Mouse (Mus musculus) heart, embryonic 16.5 days (tissue): Measurements from ENCODE around the gene Slc22a17. TPM values are rescaled to one million over a fixed set of nuclear protein-coding genes. Genes with fewer than 3 reads are reported as not detected.
A peak's percentile ranks its signal among the peaks of the same experiment; 100 is the strongest.

Experiments
- ATAC-seq: fragments of 200-750 bp; cut with Nextera tagmentation; replicated peaks from 2 replicates; pipeline ENCODE4 v1.8.0; 2017; ENCODE audit warnings: moderate number of reproducible peaks; ENCODE audit not compliant: insufficient read depth, low FRiP score; ENCODE audit errors: extremely low read depth
- H3K27ac ChIP-seq: fragments of 300-500 bp; sonication (generic); 2 replicates; pipeline ENCODE4 v1.5.1; 2014; ENCODE audit warnings: mild to moderate bottlenecking, low read length, control low read depth, moderate library complexity
- H3K27me3 ChIP-seq: fragments of 300-500 bp; sonication (generic); 2 replicates; pipeline ENCODE4 v1.6.1; 2014; ENCODE audit warnings: low read length, mixed read lengths; ENCODE audit not compliant: control insufficient read depth, insufficient read depth
- H3K36me3 ChIP-seq: fragments of 300-500 bp; sonication (generic); 2 replicates; pipeline ENCODE4 v1.6.1; 2014; ENCODE audit not compliant: control insufficient read depth, insufficient read depth
- H3K4me1 ChIP-seq: fragments of 300-500 bp; sonication (generic); 2 replicates; pipeline ENCODE4 v1.6.1; 2014; ENCODE audit warnings: low read length, mixed read lengths; ENCODE audit not compliant: control insufficient read depth, insufficient read depth
- H3K4me2 ChIP-seq: fragments of 300-500 bp; sonication (generic); 2 replicates; pipeline ENCODE4 v1.6.1; 2014; ENCODE audit warnings: low read depth, mild to moderate bottlenecking, control low read depth, low read length
- H3K4me3 ChIP-seq: fragments of 300-500 bp; sonication (generic); 2 replicates; pipeline ENCODE4 v1.5.1; 2014; ENCODE audit warnings: mild to moderate bottlenecking, control low read depth, low read length
- H3K9ac ChIP-seq: fragments of 300-500 bp; sonication (generic); 2 replicates; pipeline ENCODE4 v1.6.1; 2014; ENCODE audit warnings: low read length, control low read depth
- H3K9me3 ChIP-seq: fragments of 300-500 bp; sonication (generic); replicated peaks from 2 replicates; pipeline ENCODE4 v1.6.1; 2016; ENCODE audit warnings: low read length; ENCODE audit not compliant: control insufficient read depth
- WGBS: fragments of 180-500 bp; shearing (Covaris S2); extraction: QIAGEN DNeasy Blood & Tissue Kit; methylation state at CpG from one replicate; pipeline ENCODE4 v1.1.7; 2014; 5-methylcytosine and 5-hydroxymethylcytosine counted together
- polyA plus RNA-seq: library from polyadenylated mRNA; unstranded; fragments of >200 nt; fragmentation: Nextera tagmentation; extraction: Ambion mirVana; gene quantifications from 2 replicates; pipeline ENCODE4 v1.2.1, GENCODE M21; 2015

Gene Slc22a17
- polyA plus RNA-seq, 1 experiment from 2014 or later, result 27.2 TPM

GRCm38 (mm10) chr14:54924641-54925348 lies 11.9 kb upstream of the Slc22a17 start:
- Histone ChIP-seq H3K27ac (peak overlapping the region; percentile 91), H3K9ac (peak overlapping the region; percentile 88), H3K36me3 (0 out of 2 replicates have a peak, but pooled peaks cover 3% of the 10 kb centered on the region), H3K4me3 (peak overlapping the region; percentile 65), H3K9me3 (no peaks in the 10 kb centered on the region), H3K27me3 (peaks cover 15% of the 10 kb centered on the region), H3K4me1 (peaks cover 21% of the 10 kb centered on the region), H3K4me2 (peak overlapping the region; percentile 97)
- WGBS, result 28% methylated on average over 7 of the region's 7 CpGs
- peak; percentile 71 for ATAC-seq

GRCm38 (mm10) chr14:54920076-54920685 lies 7.2 kb upstream of the Slc22a17 start:
- 83% methylated on average over 16 of the region's 16 CpGs for WGBS

GRCm38 (mm10) chr14:54913343-54913742 lies 411 bp upstream of the Slc22a17 start:
- H3K4me1 ChIP-seq, result peaks cover 12% of the 10 kb centered on the region
- H3K4me3 ChIP-seq, result peak overlapping the region; percentile 69
- no peaks in the 10 kb centered on the region for H3K9me3 ChIP-seq
- H3K9ac ChIP-seq, result peak overlapping the region; percentile 84
- peak overlapping the region; percentile 97 for H3K4me2 ChIP-seq
- ATAC-seq, result no peak
- peaks cover 8% of the 10 kb centered on the region; the same call in 1 of the 2 replicates for H3K36me3 ChIP-seq
- no peak overlapping the region for H3K27ac ChIP-seq
- H3K27me3 ChIP-seq, result no peaks in the 10 kb centered on the region
- 14% methylated on average over 10 of the region's 10 CpGs for WGBS

More at GRCm38 (mm10) chr14:54920076-54920685, 7.2 kb upstream of the Slc22a17 start:
- Histone ChIP-seq H3K9me3 (no peaks in the 10 kb centered on the region), H3K4me3 (no peak overlapping the region), H3K4me1 (peaks cover 15% of the 10 kb centered on the region), H3K36me3 (peaks cover 11% of the 10 kb centered on the region; the same call in 1 of the 2 replicates), H3K4me2 (no peak overlapping the region), H3K9ac (no peak overlapping the region), H3K27ac (no peak overlapping the region), H3K27me3 (peaks cover 7% of the 10 kb centered on the region)
- no peak for ATAC-seq

GRCm38 (mm10) chr14:54912109-54912850 lies 652 bp downstream of the Slc22a17 start:
- WGBS, result 4% methylated on average over 59 of the region's 69 CpGs
- Histone ChIP-seq H3K4me1 (peaks cover 12% of the 10 kb centered on the region), H3K4me2 (peak overlapping the region; percentile 97), H3K9ac (peak overlapping the region; percentile 84), H3K4me3 (peak overlapping the region; percentile 69), H3K27ac (peak overlapping the region; percentile 56), H3K9me3 (no peaks in the 10 kb centered on the region), H3K36me3 (peaks cover 9% of the 10 kb centered on the region; the same call in 1 of the 2 replicates), H3K27me3 (no peaks in the 10 kb centered on the region)
- ATAC-seq, result peak; percentile 70

GRCm38 (mm10) chr14:54908682-54909081 lies 4.2 kb downstream of the Slc22a17 start:
- no peak for ATAC-seq
- peaks cover 15% of the 10 kb centered on the region for H3K36me3 ChIP-seq
- H3K27ac ChIP-seq, result no peak overlapping the region
- H3K4me1 ChIP-seq, result peaks cover 14% of the 10 kb centered on the region
- no peak overlapping the region for H3K4me3 ChIP-seq
- H3K27me3 ChIP-seq, result no peaks in the 10 kb centered on the region
- 0 out of 2 replicates have a peak overlapping the region, but pooled peaks have one; percentile 9 for H3K9ac ChIP-seq
- no peaks in the 10 kb centered on the region for H3K9me3 ChIP-seq
- 64% methylated on average over 7 of the region's 7 CpGs for WGBS
- H3K4me2 ChIP-seq, result no peak overlapping the region

- 94% methylated on average over 4 of the region's 4 CpGs for WGBS
- Histone ChIP-seq H3K4me1 (peaks cover 4% of the 10 kb centered on the region; the same call in 1 of the 2 replicates), H3K36me3 (peaks cover 19% of the 10 kb centered on the region), H3K27ac (no peak overlapping the region), H3K4me3 (no peak overlapping the region), H3K27me3 (no peaks in the 10 kb centered on the region), H3K9me3 (no peaks in the 10 kb centered on the region), H3K4me2 (no peak overlapping the region), H3K9ac (no peak overlapping the region)
- ATAC-seq, result no peak
Measured at GRCm38 (mm10) chr14:54903641-54904040, 9.3 kb downstream of the Slc22a17 start.

- Histone ChIP-seq H3K4me2 (no peak overlapping the region), H3K4me1 (peaks cover 15% of the 10 kb centered on the region), H3K9ac (peak overlapping the region; percentile 25), H3K36me3 (peaks cover 30% of the 10 kb centered on the region), H3K27ac (no peak overlapping the region), H3K27me3 (no peaks in the 10 kb centered on the region), H3K4me3 (no peak overlapping the region), H3K9me3 (no peaks in the 10 kb centered on the region)
- WGBS, result 0% methylated on average over 3 of the region's 3 CpGs
- peak; percentile 56; the same call in 1 of the 2 replicates for ATAC-seq
Measured at GRCm38 (mm10) chr14:54900383-54900782, 12.5 kb downstream of the Slc22a17 start.

- H3K27ac ChIP-seq, result peak overlapping the region; percentile 21
- peak overlapping the region; percentile 16 for H3K9ac ChIP-seq
- 35% methylated on average over 2 of the region's 2 CpGs for WGBS
- peaks cover 22% of the 10 kb centered on the region for H3K4me1 ChIP-seq
- no peak overlapping the region for H3K4me3 ChIP-seq
- H3K27me3 ChIP-seq, result no peaks in the 10 kb centered on the region
- no peaks in the 10 kb centered on the region for H3K9me3 ChIP-seq
- H3K4me2 ChIP-seq, result no peak overlapping the region
- H3K36me3 ChIP-seq, result peaks cover 31% of the 10 kb centered on the region
- no peak for ATAC-seq
Measured at GRCm38 (mm10) chr14:54897445-54897844, 15.5 kb downstream of the Slc22a17 start.
